Mouse (Mus musculus) olfactory bulb, adult 2 months (tissue): Measurements from ENCODE around the gene Fastkd3.

Experiments used
- CTCF ChIP-seq: fragments of 200-500 bp; IDR thresholded peaks from 2 replicates; pipeline ENCODE4 v1.5.1; 2012; ENCODE audit warnings: low read depth, mild to moderate bottlenecking, low read length, moderate library complexity; ENCODE audit not compliant: insufficient read depth
- POLR2A ChIP-seq: fragments of 200-500 bp; IDR thresholded peaks from 2 replicates; pipeline ENCODE4 v1.6.1; 2012; ENCODE audit warnings: mild to moderate bottlenecking, low read depth, low read length, moderate library complexity; ENCODE audit not compliant: insufficient read depth

DNA sequence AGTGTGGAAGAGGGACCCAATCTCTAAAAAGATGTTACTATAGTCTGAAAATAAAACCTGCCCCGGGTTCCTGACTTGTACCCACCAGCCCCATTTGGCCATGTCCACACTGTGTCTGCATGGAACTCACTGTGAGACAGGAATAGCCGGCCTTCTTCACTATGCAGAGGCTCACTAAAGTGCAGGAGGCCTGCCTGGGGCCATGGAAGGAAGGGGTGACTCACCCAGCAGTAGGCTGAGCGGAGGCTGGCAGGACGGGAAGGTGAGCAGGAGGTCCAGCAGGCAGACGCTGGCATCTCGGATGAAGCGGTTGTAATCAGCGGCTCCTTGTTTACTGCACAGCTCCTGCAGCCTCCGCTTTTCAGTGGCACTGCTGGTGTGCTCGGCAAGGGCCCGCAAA, 13.5 kb upstream of the Fastkd3 start:
- no peak for TF ChIP-seq CTCF
- no peak for TF ChIP-seq POLR2A
